16 mouse cellular contexts compared by ENCODE assay signal in genomic region chr12:100945948-100946347, GRCm38 (mm10).
"Had no signal": no experiment of that assay in that cellular context is flagged by ENCODE, and none has a peak within 500 bp of the region (broad histone marks: within the 10 kb centered on the region; RNA-seq: fewer than 3 reads in every experiment).

No protein-coding gene starts in this region.

- H3K4me3 ChIP-seq: neural tube, embryonic 13.5 days; neural tube, embryonic 15.5 days; stomach, embryonic 15.5 days had no signal

- H3K27me3 ChIP-seq: neural tube, embryonic 13.5 days; neural tube, embryonic 15.5 days; stomach, embryonic 15.5 days had no signal

- DNase-seq: retina, postnatal 1 day; right cerebral cortex, adult 18-20 months; right cerebral cortex, postnatal 14 days; right cerebral cortex, postnatal 25 days; right cerebral cortex, postnatal 4 days; spleen, adult 18-20 months; thymus, adult 18-20 months; thymus, adult 2 months; thymus, postnatal 14 days; thymus, postnatal 25 days; thymus, postnatal 36 days; thymus, postnatal 4 days had no signal

- H3K27ac ChIP-seq: neural tube, embryonic 13.5 days; neural tube, embryonic 15.5 days; stomach, embryonic 15.5 days; stomach, postnatal 0 days had no signal

- H3K9me3 ChIP-seq: neural tube, embryonic 13.5 days; neural tube, embryonic 15.5 days; stomach, embryonic 15.5 days had no signal

- H3K9ac ChIP-seq: neural tube, embryonic 13.5 days; neural tube, embryonic 15.5 days; stomach, embryonic 15.5 days had no signal

- H3K4me1 ChIP-seq: neural tube, embryonic 13.5 days; neural tube, embryonic 15.5 days; stomach, embryonic 15.5 days had no signal

- H3K4me2 ChIP-seq: neural tube, embryonic 13.5 days; neural tube, embryonic 15.5 days; stomach, embryonic 15.5 days had no signal
